Mouse (Mus musculus) spleen, adult 18-20 months (tissue): ENCODE results near the gene Tssc4.
A peak's percentile ranks its signal among the peaks of the same experiment; 100 is the strongest.

Experiments
- DNase-seq, 2 experiments: peaks; one replicate each; pipeline ENCODE4 v3.0.0; 2022; ENCODE audit warnings: mixed read lengths in 2 of 2

The Tssc4 gene

DNA sequence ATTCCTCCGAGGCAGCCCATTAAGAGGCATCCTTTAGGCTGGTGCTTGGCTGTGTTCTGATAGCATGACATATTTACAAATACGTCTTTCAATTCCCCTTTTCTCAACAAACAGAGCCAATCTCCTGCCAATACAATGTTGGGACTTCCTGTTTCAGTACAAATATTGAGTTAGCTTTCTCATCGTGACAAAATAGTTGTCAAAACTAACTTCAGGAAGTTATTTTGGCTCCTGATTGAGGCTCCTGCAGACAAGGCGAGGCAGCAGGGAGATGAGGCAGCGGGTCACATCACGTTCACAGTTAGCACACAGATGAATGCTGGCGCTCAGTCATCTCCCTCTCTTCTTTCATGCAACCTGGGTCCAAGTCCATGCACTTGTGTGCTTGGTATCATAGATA lies 22.7 kb upstream of the Tssc4 start:
- no peak for DNase-seq

DNA sequence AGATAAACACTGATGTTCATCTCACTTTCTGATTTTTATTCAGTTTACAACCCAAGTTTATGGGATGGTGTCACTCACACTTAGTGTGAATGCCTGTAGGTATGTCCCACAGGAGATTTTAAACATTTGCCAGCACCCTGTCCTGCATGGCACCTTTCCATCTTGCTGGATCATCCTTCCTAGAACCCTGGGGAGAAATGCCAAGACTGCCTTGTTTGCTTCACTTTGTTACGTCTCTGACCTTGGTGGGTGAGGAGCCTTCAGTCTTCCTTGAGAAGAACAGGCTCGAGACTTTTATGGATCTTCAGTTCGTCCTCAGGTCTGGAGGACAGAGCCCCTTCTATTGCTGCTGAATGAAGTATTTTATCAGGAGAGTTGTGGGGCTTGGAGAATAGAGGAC lies 19.7 kb upstream of the Tssc4 start:
- DNase-seq, result no peak

DNA sequence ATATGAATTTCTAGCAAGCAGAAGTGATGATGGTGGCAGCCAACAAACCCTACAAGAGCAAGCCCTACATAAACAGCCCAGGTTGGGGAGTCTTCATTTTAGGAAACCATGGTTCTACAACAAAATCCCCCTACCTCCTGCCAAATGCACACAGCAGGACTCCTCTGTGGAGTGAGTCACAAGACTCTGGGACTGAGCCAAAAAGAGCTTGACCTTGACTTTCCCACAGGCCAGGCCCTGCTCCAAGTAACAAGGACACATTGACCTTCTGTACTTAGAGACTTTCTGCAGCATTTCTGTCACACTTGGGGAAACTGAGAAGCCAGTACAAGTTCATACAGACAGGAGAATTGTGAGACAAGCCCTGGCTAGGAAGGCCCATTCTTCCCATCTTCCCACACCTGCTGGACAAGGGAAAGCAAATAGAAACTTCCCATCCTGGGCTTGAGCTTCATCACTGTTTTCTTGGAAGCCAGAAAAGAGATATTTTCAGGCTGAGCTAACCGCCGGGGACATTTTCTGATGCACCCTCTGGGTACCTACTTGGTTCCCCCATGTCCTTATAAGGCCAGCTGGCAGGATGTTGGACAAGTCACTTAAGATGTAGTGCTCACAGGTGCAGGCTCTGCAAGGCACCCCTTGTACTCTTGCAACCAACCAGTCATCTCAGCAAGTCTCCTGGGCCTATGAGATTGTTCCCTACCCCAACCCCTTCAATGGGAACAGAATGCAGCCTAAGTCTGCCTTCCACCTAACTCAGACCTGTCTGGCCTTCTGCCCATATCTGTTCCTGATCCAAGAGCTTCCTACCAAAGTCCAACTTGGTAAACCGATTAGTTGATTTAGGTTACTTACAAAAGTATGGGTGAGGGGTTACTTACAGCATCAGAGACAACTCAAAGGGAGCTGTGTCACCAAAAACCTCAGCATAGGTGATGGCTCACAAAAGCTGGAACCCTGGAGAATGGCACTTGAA lies 18.9 kb upstream of the Tssc4 start:
- DNase-seq, result no peak

DNA sequence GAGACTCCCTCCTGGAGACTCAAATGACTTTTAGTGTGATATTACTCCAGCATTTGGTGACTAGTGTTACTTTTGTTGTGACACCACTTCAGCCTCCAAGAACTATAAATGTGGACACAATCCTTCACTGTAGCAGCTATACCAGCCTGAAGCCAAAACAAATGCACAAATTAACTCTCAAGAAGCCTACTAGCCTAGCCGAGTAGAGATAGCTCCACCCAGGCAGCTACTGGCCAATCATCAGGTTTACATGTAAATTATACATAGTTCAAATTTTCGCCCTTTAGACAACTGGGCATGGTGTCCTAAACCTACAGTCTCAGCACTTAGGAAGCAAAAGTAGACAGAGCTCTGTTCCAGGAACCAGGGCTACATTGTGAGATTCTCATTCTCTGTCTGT lies 17.7 kb upstream of the Tssc4 start:
- no peak for DNase-seq

DNA sequence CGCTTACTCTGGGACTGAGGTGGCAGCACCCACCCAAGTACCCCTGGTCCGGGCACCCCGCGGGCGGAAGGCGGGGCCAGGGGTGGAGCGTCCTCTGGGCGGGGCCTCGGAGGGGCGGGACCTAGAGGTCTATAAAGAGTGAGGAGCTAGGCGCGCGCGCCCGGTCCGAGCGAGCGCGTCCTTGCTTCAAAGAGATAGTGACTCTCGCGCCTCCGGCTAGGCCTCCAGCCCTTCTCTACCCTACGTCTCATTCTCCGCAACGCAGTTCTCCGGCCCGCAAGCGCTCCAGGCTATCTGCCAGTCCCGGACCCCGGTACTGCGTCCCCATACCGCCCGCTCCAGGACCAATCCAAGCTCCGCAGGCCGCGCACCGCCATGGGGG lies 16.4 kb upstream of the Tssc4 start, which contains the start of gene Cd81:
TSS of gene Cd81 (plus strand) at position 114 of the 382 bp plus-strand sequence.
- DNase-seq, result peak; percentile 83 to 95

DNA sequence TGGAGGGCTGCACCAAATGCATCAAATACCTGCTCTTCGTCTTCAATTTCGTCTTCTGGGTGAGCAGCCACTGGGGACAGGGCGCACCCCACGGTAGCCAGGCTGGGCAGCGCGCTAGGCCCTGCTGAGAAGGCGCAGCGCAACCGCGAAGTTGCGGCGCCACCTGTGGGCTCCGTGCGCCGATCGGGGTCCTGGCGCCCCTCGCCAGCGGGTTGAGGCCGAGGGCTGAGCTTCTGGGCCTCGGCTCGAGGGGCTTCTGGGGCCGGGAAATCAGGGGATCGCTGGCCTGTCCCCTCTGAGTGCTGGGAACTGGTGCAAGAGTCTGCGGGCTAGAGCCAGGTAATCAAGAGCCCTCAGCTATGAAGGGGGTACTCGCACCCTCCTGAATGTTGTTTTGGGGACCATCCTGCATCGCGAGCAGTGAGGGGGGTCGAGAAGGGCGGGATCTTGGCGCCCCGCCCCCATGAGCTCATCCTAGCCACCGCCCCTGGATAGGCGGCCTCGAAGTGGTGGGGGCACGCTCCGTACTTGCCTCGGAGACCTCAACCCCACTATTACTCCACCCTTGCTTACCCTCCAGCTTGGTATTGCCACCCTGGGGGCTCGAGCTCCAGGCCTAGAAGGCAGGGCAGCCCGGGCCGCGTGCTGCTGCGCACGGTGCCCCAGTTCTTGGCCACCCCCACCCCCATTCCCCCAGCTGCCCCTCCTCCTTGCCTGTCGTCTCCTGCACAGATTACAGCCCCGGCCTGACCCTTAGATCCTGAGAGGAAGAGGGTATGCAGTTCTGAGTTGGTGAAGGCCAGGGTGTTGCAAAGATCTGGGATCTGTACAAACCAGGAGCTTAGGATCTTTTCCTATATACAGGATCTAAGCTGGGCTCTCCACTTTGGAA lies 15.8 kb upstream of the Tssc4 start:
- peak; percentile 33 to 58 for DNase-seq

DNA sequence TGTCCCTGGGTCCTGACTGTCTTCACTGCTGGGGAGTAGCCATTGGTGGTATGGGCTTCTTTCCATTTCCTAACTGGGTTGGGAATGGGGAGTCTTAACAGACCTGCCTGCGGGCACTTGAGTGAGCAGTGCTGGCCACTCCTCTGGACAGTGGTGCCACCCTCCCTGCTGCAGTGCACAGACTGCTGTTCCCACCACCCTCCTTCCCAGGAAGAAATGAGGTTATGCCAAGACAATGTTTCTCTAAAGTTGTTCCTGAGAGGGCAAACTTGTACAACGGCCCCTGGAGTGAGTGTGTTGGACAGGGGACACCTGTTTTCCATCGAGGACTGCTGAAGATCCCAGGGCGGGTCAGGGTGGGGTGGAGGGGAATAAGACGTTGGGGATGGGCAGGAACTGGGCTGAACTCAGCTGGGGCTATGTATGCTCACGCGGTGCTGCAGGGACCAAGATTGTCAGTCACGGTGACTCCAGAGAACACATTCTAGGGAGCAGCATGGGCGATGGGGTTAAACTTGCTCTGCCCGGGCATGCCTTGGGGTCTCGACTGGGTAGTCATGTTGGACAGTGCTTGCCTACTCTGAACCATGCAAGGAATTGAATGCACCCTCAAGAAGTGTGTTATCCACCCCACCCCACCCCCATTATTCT lies 15.0 kb upstream of the Tssc4 start:
- DNase-seq, result no peak

DNA sequence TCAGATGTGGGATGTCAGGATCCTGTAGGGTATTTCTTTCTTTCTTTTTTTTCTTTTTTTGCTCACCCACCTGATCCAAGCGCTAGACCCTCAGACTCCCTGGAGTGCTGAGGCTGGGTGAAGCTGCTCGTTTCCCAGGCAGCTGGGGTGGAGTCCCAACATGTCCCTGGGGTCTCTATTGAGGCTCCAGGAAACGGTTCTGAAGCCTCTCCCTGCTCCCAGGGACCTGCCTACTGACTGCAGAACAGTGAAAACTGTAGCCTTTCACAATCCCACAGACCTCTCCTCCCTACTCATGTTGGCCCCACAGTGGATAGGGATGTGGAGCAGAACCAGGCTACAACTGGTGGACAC lies 14.5 kb upstream of the Tssc4 start:
- DNase-seq, result no peak

DNA sequence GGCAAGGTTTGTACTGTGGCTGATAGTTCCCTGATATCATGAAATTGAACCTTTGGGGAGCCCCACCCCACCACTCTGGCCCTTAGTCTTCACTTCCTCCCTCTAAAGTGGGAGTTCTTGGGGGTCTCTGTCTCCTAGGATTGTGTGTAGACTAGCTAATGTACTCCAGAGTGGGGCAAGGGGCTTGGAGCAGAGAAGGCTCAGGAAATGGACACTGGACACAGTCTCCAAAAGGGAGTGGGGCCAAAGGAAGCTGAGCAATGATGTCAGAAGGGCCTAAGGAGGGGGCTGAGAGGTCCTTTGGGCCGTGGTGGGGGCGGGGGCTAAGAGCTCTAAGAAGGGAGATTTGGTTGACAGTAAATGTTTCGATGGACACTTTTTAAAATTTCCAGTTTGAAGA lies 14.0 kb upstream of the Tssc4 start:
- no peak for DNase-seq

DNA sequence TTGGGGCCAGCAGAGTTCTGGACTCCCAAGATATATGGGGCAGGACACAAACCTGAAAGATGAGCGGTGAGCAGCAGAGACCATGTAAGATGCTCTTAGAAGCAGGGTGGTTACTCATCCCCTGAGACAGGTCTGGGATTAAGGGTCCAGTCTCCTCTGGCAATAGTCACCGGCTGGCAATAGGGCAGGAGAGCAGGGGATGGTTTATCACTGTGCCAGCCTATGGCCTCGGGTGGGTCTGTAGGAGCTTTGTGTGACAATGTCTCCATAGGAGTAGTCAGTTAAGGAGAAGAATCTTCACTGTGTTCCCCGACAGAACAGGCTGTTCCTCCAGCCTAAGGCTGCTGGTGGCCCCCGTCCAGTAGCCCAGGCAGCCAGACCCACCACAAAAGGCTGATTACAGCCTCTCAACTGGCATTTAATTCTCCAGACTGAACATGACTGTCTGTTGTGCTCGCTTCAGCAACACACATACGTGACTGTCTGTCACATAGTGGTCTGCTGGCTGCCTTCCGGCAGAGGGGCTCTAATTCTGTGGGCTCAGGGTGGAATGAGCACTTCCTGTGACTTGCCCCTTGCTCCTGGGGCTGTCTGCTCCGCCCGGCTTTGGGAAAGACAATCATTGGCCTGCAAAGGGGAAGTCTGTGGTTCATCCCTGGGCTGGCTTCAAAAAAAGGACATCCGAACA lies 13.4 kb upstream of the Tssc4 start:
- DNase-seq, result no peak

DNA sequence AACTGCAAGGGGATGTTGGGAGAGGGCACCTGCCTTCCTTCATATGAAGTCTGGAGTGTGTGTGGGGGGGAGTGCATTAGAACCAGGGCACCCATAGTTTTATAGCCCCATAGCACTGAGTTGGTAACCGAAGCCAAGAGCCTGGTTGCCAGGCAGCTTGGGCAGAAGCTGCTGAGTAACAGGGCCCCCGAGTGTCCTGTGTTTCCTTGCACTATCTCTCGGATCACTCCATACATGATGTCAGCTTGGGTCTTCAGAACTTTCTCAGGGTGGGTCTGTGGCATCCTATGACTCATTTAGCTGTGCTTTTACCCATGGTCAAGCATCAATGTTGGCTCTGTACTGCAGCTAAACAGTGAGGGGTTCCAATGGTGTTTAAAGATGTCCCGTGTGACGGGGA lies 12.0 kb upstream of the Tssc4 start:
- no peak for DNase-seq

DNA sequence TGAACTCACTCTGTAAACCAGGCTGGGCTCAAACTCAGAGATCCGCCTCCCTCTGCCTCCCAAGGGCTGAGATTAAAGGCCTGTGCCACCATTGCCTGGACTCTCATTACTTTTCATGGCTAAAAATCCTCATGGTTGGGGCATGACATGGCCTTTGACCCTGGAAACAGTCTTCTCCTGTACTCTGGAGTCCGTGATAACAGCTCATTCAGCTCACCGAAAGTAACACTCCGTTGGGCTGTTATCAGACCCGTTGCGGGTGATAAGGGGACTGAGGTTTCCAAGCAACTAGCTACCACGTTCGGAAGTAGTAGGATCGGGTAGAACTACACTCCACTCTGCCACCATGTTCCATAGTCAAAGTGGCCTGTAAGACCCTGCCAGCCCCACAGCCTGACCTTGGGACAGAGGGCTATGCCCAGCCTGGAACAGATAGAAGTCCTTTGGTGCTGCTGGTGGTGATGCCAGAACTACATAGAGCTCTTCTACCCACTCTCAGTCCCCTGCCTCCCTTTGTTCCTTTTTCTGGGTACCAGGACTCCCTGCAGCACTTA lies 11.3 kb upstream of the Tssc4 start:
- DNase-seq, result no peak

DNA sequence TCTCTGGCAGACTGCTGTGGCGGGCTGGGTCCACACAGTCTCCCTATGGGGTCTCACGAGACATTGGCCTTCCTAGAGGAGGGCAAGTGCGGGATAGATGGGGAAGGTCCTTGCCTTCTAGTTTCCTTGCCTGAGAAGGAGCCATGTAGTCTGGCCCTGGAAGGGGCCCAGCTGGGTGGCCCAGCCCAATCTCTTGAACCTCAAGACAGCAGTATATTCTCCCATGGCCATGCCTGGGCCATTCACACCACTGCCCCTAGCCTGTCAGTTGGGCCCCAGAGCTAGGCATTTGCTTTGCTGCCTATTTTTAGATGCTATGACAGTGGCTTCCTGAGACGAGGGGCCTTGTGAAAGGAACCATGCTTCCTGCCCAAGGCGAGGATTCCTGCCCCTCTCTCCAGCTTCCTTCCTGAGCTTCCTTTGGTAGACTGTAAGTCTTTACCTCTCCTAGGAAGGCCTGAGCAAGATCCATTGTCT lies 10.8 kb upstream of the Tssc4 start:
- DNase-seq, result no peak

DNA sequence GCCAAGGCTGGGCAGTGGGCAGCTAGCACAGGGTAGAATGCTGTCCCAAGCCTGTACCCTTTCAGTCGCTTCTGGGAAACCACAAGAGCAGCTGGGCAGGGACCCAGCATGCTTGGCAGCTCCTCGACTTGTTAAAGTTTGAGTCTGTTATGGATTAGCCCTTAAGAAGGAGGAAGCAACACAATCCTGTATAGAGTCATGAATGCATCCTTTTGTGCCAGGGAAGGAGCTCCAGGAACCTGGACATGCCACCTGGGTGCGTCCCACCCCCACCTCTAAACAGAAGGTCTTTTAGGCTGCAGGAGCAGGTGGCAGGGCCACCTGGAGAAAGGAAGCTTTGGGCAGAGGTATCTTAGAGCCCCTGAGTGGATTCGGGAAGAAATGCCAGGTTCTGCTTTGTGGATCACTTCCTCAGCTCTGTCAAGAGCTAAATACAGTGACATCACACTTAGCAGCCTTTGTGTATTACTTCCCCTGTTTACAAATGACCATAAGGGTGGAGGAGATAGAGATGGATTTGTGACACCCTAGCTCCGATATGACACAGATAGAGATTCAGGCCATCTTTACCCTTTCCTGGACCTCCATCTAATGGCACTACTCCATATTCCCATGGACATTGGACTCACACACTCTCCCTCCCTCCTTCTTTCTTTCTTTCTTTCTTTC lies 9.7 kb upstream of the Tssc4 start:
- DNase-seq, result no peak

DNA sequence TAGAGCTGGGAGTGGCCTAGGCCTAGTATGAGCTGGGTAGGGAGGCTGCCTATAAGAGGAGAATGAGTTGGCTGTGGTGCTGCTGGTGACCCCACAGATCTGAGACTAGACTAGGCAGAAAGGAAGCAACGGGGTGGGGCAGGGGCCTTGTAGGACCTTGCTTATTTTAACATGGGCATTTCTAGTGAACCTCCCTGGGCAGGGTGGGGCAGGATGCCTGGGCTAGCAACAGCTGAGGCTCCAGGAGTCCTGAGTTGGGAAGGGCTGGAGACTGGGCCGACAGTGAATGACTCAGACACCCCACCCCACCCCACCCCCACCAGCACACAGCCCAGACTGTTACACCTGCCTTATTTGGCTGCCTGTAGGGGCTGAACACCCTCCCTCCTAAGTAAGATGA lies 6.3 kb upstream of the Tssc4 start:
- no peak for DNase-seq

DNA sequence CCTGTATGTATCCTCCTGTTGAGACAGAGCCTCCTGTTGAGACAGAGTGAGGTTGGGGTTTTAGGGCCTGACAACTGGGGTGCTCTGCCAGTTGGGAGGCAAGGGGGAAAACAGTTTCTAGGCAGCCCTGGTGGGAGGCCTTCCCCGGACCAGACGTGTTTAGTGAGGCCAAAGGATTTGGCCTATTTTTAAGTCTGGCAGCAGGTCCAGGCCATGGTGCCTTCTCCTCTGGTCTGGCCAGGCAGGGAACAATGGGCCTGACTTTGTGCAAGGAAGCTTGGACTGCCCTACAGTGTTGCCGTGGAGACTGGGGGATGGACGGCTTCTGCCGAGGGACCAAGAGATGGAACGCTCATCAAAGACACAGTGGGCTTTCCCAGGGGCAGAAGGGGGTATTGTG lies 4.8 kb upstream of the Tssc4 start:
- no peak for DNase-seq

DNA sequence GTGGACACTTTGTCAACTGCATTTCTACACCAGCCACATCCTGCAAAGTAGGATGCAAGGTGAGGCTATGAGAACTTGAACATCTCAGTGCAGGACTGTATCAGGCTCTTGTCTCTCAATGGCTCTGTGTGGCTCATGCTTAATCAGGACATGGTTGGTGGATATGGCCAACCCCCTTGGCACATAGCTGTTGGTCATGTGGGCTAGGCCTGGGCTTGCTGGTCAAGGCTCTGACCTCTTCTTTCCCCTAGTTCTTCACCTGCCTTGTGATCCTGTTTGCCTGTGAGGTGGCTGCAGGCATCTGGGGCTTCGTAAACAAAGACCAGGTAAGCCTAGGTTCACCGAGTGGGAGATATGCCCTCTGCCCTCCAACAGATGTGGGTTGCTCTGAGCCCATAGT lies 3.4 kb upstream of the Tssc4 start:
- no peak for DNase-seq

DNA sequence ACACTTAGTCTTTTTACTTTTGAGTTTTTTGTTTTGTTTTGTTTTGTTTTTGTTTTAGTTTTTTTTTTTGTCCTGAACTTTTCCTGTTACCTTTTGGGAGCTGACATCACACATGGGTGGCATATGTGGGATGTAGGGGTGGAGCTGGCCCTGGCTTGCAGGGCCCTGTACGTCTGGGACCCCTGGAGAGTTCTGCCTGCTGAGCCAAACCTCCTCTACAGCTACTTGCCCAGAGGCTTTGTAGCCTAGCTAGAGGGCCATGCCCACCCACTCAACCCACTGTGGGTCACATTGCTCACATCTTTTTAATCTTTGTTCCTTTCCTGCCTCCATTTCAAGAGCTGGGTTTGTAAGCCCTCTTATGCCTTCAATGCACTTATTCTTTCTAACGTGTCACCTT lies 1.6 kb upstream of the Tssc4 start:
- DNase-seq, result no peak

DNA sequence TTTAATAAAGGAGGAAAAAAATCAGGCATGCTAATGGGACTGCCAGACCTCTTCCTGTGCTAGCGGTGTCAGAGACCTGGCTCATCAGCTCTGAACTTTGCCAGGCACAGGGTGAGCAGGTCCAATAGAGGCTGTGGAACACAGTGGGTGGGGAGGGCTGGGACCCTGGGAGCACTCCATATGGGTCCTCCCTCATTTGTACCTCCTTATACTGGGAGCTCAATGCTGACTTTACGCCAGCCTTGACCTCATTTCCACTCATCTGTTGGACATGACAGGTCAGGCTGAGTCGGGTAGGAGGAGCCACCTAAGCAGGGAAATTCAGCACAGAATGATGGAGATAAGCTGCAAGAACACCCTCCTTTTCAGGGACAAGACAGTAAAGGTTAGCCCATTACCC lies 1.2 kb upstream of the Tssc4 start:
- no peak for DNase-seq

DNA sequence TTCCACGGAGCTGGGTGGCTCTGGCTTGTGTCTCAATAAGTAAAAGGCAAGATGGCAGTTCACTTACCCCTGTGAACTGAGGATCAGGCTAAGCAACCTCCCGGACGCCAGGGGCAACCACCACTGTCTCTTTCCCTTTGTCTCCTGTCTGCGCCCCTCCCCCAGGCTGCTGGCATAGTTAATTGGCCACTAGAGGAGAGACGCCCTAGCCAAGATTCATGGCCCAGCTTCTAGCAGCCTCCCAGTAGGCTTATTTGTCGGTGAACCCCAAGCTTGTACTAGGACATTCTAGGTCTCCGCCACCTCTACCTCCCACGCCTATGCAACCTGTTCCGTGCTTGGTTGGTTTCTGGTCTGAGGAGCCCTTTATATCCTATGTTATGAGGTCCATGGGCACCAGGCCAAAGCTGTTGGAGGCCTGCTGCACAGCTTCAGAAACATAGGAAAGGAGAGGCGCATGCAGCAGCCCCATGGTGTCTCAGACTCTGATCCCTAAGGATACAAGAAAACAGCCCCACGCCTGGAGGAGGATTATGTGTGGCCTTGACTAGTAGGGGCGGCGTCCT lies 650 bp upstream of the Tssc4 start:
- DNase-seq, result peak; percentile 36 to 39

DNA sequence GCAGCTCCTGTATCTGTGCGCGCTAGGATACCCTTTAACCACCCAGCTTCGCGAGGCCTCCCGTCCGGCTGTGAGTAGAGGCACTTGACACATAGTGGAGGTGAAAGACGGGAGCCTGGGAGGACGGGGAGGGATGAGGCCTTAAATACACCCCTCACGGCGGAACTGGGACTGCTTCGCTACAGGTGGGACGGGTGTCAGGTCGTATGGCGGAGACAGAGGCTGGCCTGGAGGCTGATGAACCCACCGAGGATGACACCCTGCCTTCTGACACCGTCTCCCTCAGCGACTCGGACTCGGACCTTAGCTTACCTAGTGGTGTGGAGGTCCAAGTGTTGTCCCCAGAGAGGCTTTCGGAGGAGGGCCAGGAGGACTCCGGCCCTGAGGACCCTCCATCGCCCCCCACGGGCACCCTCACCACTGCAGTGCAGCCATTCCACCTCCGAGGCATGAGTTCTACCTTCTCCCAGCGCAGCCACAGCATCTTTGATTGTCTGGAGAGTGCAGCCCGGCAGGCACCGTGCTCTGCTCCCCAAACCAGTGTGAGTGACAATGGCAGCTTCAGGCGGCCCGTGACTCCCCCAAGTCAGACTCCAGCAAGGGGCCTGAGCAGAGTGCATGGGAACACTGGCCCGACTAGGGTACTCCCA lies 827 bp downstream of the Tssc4 start:
- peak in 1 of 2 experiments; percentile 24 for DNase-seq
